Mouse (Mus musculus) embryonic facial prominence, embryonic 12.5 days (tissue): ENCODE measurements around the gene Ncapg2. TPM values are rescaled to one million over a fixed set of nuclear protein-coding genes. Genes with fewer than 3 reads are reported as not detected.

Experiments used
- ATAC-seq: fragments of 200-750 bp; cut with Nextera tagmentation; 2 replicates; pipeline ENCODE4 v1.8.0; 2017; ENCODE audit not compliant: insufficient number of reproducible peaks, insufficient read depth, low FRiP score, low TSS enrichment
- H3K27ac ChIP-seq: fragments of 300-500 bp; sonication (generic); 2 replicates; pipeline ENCODE4 v1.5.1; 2016; ENCODE audit warnings: mild to moderate bottlenecking
- H3K27me3 ChIP-seq: fragments of 300-500 bp; sonication (generic); 2 replicates; pipeline ENCODE4 v1.6.1; 2016; ENCODE audit warnings: mild to moderate bottlenecking, moderate library complexity
- H3K36me3 ChIP-seq: fragments of 300-500 bp; sonication (generic); 2 replicates; pipeline ENCODE4 v1.6.1; 2016; ENCODE audit warnings: mild to moderate bottlenecking
- H3K4me1 ChIP-seq: fragments of 300-500 bp; sonication (generic); 2 replicates; pipeline ENCODE4 v1.6.1; 2016
- H3K4me2 ChIP-seq: fragments of 300-500 bp; sonication (generic); replicated peaks from 2 replicates; pipeline ENCODE4 v1.6.1; 2016; ENCODE audit warnings: mild to moderate bottlenecking, moderate library complexity
- H3K4me3 ChIP-seq: fragments of 300-500 bp; sonication (generic); 2 replicates; pipeline ENCODE4 v1.5.1; 2016; ENCODE audit warnings: mild to moderate bottlenecking
- H3K9ac ChIP-seq: fragments of 300-500 bp; sonication (generic); 2 replicates; pipeline ENCODE4 v1.6.1; 2016; ENCODE audit warnings: mild to moderate bottlenecking, moderate library complexity
- H3K9me3 ChIP-seq: fragments of 300-500 bp; sonication (generic); 2 replicates; pipeline ENCODE4 v1.6.1; 2016; ENCODE audit warnings: mild to moderate bottlenecking, moderate library complexity
- WGBS: fragments of 180-500 bp; shearing (Covaris S2); methylation state at CpG from one replicate; pipeline ENCODE4 v1.1.7; 2016; 5-methylcytosine and 5-hydroxymethylcytosine counted together
- polyA plus RNA-seq: library from polyadenylated mRNA; unstranded; fragments of >200 nt; fragmentation: Nextera tagmentation; extraction: Ambion mirVana; gene quantifications from 2 replicates; pipeline ENCODE4 v1.2.1, GENCODE M21; 2016

Gene Ncapg2
- polyA plus RNA-seq, 1 experiment from 2014 or later, result 49.1 TPM

GRCm38 (mm10) chr12:116449536-116449935 is 44.3 kb downstream of the Ncapg2 start:
- H3K9ac ChIP-seq, result no peak overlapping the region
- no peak overlapping the region for H3K4me3 ChIP-seq
- H3K36me3 ChIP-seq, result peaks cover 45% of the 10 kb centered on the region
- WGBS, result 80% methylated on average over 2 of the region's 2 CpGs
- no peak overlapping the region for H3K27ac ChIP-seq
- no peaks in the 10 kb centered on the region for H3K27me3 ChIP-seq
- H3K4me1 ChIP-seq, result peaks cover 3% of the 10 kb centered on the region; the same call in 1 of the 2 replicates
- no peak overlapping the region for H3K4me2 ChIP-seq
- H3K9me3 ChIP-seq, result no peaks in the 10 kb centered on the region
- no peak for ATAC-seq

- Histone ChIP-seq H3K27me3 (no peaks in the 10 kb centered on the region), H3K27ac (no peak overlapping the region), H3K4me2 (no peak overlapping the region), H3K9ac (no peak overlapping the region), H3K4me3 (no peak overlapping the region), H3K9me3 (no peaks in the 10 kb centered on the region), H3K4me1 (no peaks in the 10 kb centered on the region), H3K36me3 (peaks cover 28% of the 10 kb centered on the region; the same call in 1 of the 2 replicates)
- 98% methylated on average over 6 of the region's 6 CpGs for WGBS
- ATAC-seq, result no peak
These were observed 55.3 kb downstream of the Ncapg2 start for GRCm38 (mm10) chr12:116460379-116461065.

GRCm38 (mm10) chr12:116467030-116467429 is 61.8 kb downstream of the Ncapg2 start:
- no peak overlapping the region for H3K4me2 ChIP-seq
- H3K4me3 ChIP-seq, result no peak overlapping the region
- no peaks in the 10 kb centered on the region for H3K36me3 ChIP-seq
- no peaks in the 10 kb centered on the region for H3K9me3 ChIP-seq
- no peak overlapping the region for H3K27ac ChIP-seq
- no peaks in the 10 kb centered on the region for H3K27me3 ChIP-seq
- H3K4me1 ChIP-seq, result no peaks in the 10 kb centered on the region
- no peak overlapping the region for H3K9ac ChIP-seq
- 88% methylated on average over 5 of the region's 5 CpGs for WGBS
- no peak for ATAC-seq

GRCm38 (mm10) chr12:116468348-116468747 is 63.1 kb downstream of the Ncapg2 start:
- 82% methylated on average over 1 of the region's 1 CpGs for WGBS
- no peak overlapping the region for H3K4me3 ChIP-seq
- no peak for ATAC-seq
- H3K9ac ChIP-seq, result no peak overlapping the region
- no peaks in the 10 kb centered on the region for H3K9me3 ChIP-seq
- H3K36me3 ChIP-seq, result no peaks in the 10 kb centered on the region
- no peaks in the 10 kb centered on the region for H3K27me3 ChIP-seq
- H3K4me1 ChIP-seq, result no peaks in the 10 kb centered on the region
- no peak overlapping the region for H3K27ac ChIP-seq
- H3K4me2 ChIP-seq, result no peak overlapping the region

GRCm38 (mm10) chr12:116469096-116469495 is 63.9 kb downstream of the Ncapg2 start:
- H3K36me3 ChIP-seq, result no peaks in the 10 kb centered on the region
- H3K4me1 ChIP-seq, result no peaks in the 10 kb centered on the region
- 84% methylated on average over 3 of the region's 3 CpGs for WGBS
- ATAC-seq, result no peak
- H3K9me3 ChIP-seq, result no peaks in the 10 kb centered on the region
- H3K4me2 ChIP-seq, result no peak overlapping the region
- no peak overlapping the region for H3K4me3 ChIP-seq
- no peaks in the 10 kb centered on the region for H3K27me3 ChIP-seq
- H3K9ac ChIP-seq, result no peak overlapping the region
- no peak overlapping the region for H3K27ac ChIP-seq

GRCm38 (mm10) chr12:116473264-116473663 is 68.1 kb downstream of the Ncapg2 start:
- Histone ChIP-seq H3K27ac (no peak overlapping the region), H3K4me3 (no peak overlapping the region), H3K4me1 (no peaks in the 10 kb centered on the region), H3K9me3 (no peaks in the 10 kb centered on the region), H3K36me3 (no peaks in the 10 kb centered on the region), H3K4me2 (no peak overlapping the region), H3K27me3 (no peaks in the 10 kb centered on the region), H3K9ac (no peak overlapping the region)
- no peak for ATAC-seq
- 73% methylated on average over 2 of the region's 2 CpGs for WGBS

GRCm38 (mm10) chr12:116473761-116474160 is 68.6 kb downstream of the Ncapg2 start:
- Histone ChIP-seq H3K36me3 (no peaks in the 10 kb centered on the region), H3K9me3 (no peaks in the 10 kb centered on the region), H3K4me3 (no peak overlapping the region), H3K27ac (no peak overlapping the region), H3K27me3 (no peaks in the 10 kb centered on the region), H3K4me1 (no peaks in the 10 kb centered on the region), H3K4me2 (no peak overlapping the region), H3K9ac (no peak overlapping the region)
- no peak for ATAC-seq

GRCm38 (mm10) chr12:116474676-116475075 is 69.5 kb downstream of the Ncapg2 start:
- Histone ChIP-seq H3K27ac (no peak overlapping the region), H3K9me3 (no peaks in the 10 kb centered on the region), H3K4me1 (no peaks in the 10 kb centered on the region), H3K4me2 (no peak overlapping the region), H3K27me3 (no peaks in the 10 kb centered on the region), H3K9ac (no peak overlapping the region), H3K36me3 (no peaks in the 10 kb centered on the region), H3K4me3 (no peak overlapping the region)
- WGBS, result 80% methylated on average over 3 of the region's 3 CpGs
- ATAC-seq, result no peak

GRCm38 (mm10) chr12:116478771-116479170 is 73.6 kb downstream of the Ncapg2 start:
- Histone ChIP-seq H3K4me2 (no peak overlapping the region), H3K4me1 (no peaks in the 10 kb centered on the region), H3K36me3 (no peaks in the 10 kb centered on the region), H3K9ac (no peak overlapping the region), H3K4me3 (no peak overlapping the region), H3K27me3 (no peaks in the 10 kb centered on the region), H3K9me3 (no peaks in the 10 kb centered on the region), H3K27ac (no peak overlapping the region)
- WGBS, result 63% methylated on average over 1 of the region's 1 CpGs
- ATAC-seq, result no peak

GRCm38 (mm10) chr12:116481921-116482320 is 76.7 kb downstream of the Ncapg2 start:
- Histone ChIP-seq H3K4me3 (no peak overlapping the region), H3K4me2 (no peak overlapping the region), H3K27ac (no peak overlapping the region), H3K27me3 (peaks cover 12% of the 10 kb centered on the region), H3K9ac (no peak overlapping the region), H3K9me3 (no peaks in the 10 kb centered on the region), H3K4me1 (peaks cover 7% of the 10 kb centered on the region; the same call in 1 of the 2 replicates), H3K36me3 (no peaks in the 10 kb centered on the region)
- no peak for ATAC-seq
- 76% methylated on average over 1 of the region's 1 CpGs for WGBS

GRCm38 (mm10) chr12:116483581-116483980 is 78.4 kb downstream of the Ncapg2 start:
- WGBS, result 48% methylated on average over 2 of the region's 2 CpGs
- ATAC-seq, result no peak
- Histone ChIP-seq H3K9me3 (no peaks in the 10 kb centered on the region), H3K27me3 (peaks cover 15% of the 10 kb centered on the region), H3K27ac (no peak overlapping the region), H3K4me3 (no peak overlapping the region), H3K4me2 (no peak overlapping the region), H3K36me3 (no peaks in the 10 kb centered on the region), H3K9ac (no peak overlapping the region), H3K4me1 (peaks cover 7% of the 10 kb centered on the region; the same call in 1 of the 2 replicates)

- Histone ChIP-seq H3K27ac (no peak overlapping the region), H3K9ac (no peak overlapping the region), H3K27me3 (peaks cover 15% of the 10 kb centered on the region), H3K9me3 (no peaks in the 10 kb centered on the region), H3K4me3 (no peak overlapping the region), H3K4me2 (peak overlapping the region; percentile 100), H3K4me1 (peaks cover 7% of the 10 kb centered on the region; the same call in 1 of the 2 replicates), H3K36me3 (no peaks in the 10 kb centered on the region)
- ATAC-seq, result 0 out of 2 replicates have a peak, but pooled peaks have one; percentile 4
- 85% methylated on average over 8 of the region's 8 CpGs for WGBS
These were observed 79.8 kb downstream of the Ncapg2 start for GRCm38 (mm10) chr12:116484991-116485390.
